Mouse (Mus musculus) liver, adult 2 months (tissue): ENCODE results near the gene Dhx8. TPM values are rescaled to one million over a fixed set of nuclear protein-coding genes. Genes with fewer than 3 reads are reported as not detected.

Source experiments
- DNase-seq: peaks from one replicate; pipeline ENCODE4 v3.0.0-alpha.2; 2011; ENCODE audit warnings: low read depth, low spot score; ENCODE audit errors: extremely low read depth
- H3K27ac ChIP-seq: fragments of 200-500 bp; replicated peaks from 2 replicates; pipeline ENCODE4 v1.5.1; 2012; ENCODE audit warnings: low read depth, mild to moderate bottlenecking, control low read depth, inconsistent platforms, low read length; ENCODE audit not compliant: insufficient read depth
- H3K27me3 ChIP-seq: fragments of 200-500 bp; 2 replicates; pipeline ENCODE4 v1.6.1; 2012; ENCODE audit warnings: mild to moderate bottlenecking, moderate library complexity, low read length, inconsistent platforms; ENCODE audit not compliant: control insufficient read depth, insufficient read depth
- H3K36me3 ChIP-seq: fragments of 200-500 bp; 2 replicates; pipeline ENCODE4 v1.6.1; 2012; ENCODE audit warnings: low read length, inconsistent platforms; ENCODE audit not compliant: control insufficient read depth, insufficient read depth
- H3K4me1 ChIP-seq: fragments of 200-500 bp; 2 replicates; pipeline ENCODE4 v1.6.1; 2011; ENCODE audit warnings: low read length; ENCODE audit not compliant: control insufficient read depth, insufficient read depth
- H3K4me3 ChIP-seq: fragments of 200-500 bp; 2 replicates; pipeline ENCODE4 v1.5.1; 2011; ENCODE audit warnings: low read depth, mild to moderate bottlenecking, control low read depth, low read length, moderate library complexity; ENCODE audit not compliant: insufficient read depth
- H3K79me2 ChIP-seq: fragments of 200-500 bp; 2 replicates; pipeline ENCODE4 v1.6.1; 2012; ENCODE audit warnings: inconsistent platforms, mild to moderate bottlenecking, low read length, moderate library complexity; ENCODE audit not compliant: control insufficient read depth, insufficient read depth
- H3K9ac ChIP-seq: fragments of 200-500 bp; 2 replicates; pipeline ENCODE4 v1.6.1; 2012; ENCODE audit warnings: low read depth, mild to moderate bottlenecking, control low read depth, inconsistent platforms, low read length
- CTCF ChIP-seq: fragments of 200-500 bp; IDR thresholded peaks from 2 replicates; pipeline ENCODE4 v1.5.1; 2011; ENCODE audit warnings: low read depth, low read length, control low read depth
- POLR2A ChIP-seq: fragments of 200-500 bp; IDR thresholded peaks from 2 replicates; pipeline ENCODE4 v1.6.1; 2011; ENCODE audit warnings: low read length, control low read depth; ENCODE audit not compliant: insufficient read depth; ENCODE audit errors: extremely low read depth
- WGBS: fragments of 180-500 bp; shearing (Covaris S2); methylation state at CpG from one replicate; pipeline ENCODE4 v1.1.7; 2018; 5-methylcytosine and 5-hydroxymethylcytosine counted together
- polyA plus RNA-seq: library from polyadenylated mRNA; depleted of rRNA; stranded (reverse); fragments of >200 nt; gene quantifications from 2 replicates; pipeline ENCODE4 v1.2.3, GENCODE M21; 2012
- total RNA-seq: library from RNA; depleted of rRNA; stranded (reverse); fragments of >200 nt; gene quantifications from 2 replicates; pipeline ENCODE4 v1.2.3, GENCODE M21; 2014

Gene Dhx8
- total and polyA plus RNA-seq, 2 experiments: 5.5 to 7.7 TPM

- 45% methylated on average over 10 of the region's 10 CpGs for WGBS
- Histone ChIP-seq H3K79me2 (no peaks in the 10 kb centered on the region), H3K27ac (peak overlapping the region; percentile 91), H3K27me3 (no peaks in the 10 kb centered on the region), H3K4me1 (peaks cover 31% of the 10 kb centered on the region), H3K4me3 (no peak overlapping the region), H3K36me3 (no peaks in the 10 kb centered on the region), H3K9ac (peak overlapping the region; percentile 53)
- peak; percentile 99 for DNase-seq
- TF ChIP-seq POLR2A: no peak
- no peak for TF ChIP-seq CTCF
Measured at GRCm38 (mm10) chr11:101706764-101707448, 25.8 kb upstream of the Dhx8 start.

GRCm38 (mm10) chr11:101708482-101708881 is 24.2 kb upstream of the Dhx8 start:
- Histone ChIP-seq H3K4me3 (no peak overlapping the region), H3K9ac (no peak overlapping the region), H3K4me1 (peaks cover 36% of the 10 kb centered on the region), H3K27ac (no peak overlapping the region), H3K36me3 (no peaks in the 10 kb centered on the region), H3K27me3 (no peaks in the 10 kb centered on the region), H3K79me2 (no peaks in the 10 kb centered on the region)
- DNase-seq: no peak
- WGBS: 66% methylated on average over 5 of the region's 5 CpGs
- TF ChIP-seq POLR2A: no peak
- TF ChIP-seq CTCF: no peak

GRCm38 (mm10) chr11:101712811-101713210 is 19.9 kb upstream of the Dhx8 start:
- Histone ChIP-seq H3K79me2 (no peaks in the 10 kb centered on the region), H3K9ac (no peak overlapping the region; the same call in 1 of the 2 replicates), H3K4me1 (peaks cover 20% of the 10 kb centered on the region), H3K27ac (peak overlapping the region; percentile 97), H3K36me3 (no peaks in the 10 kb centered on the region), H3K4me3 (no peak overlapping the region), H3K27me3 (no peaks in the 10 kb centered on the region)
- TF ChIP-seq CTCF (no peak), POLR2A (no peak)
- 19% methylated on average over 9 of the region's 9 CpGs for WGBS
- peak; percentile 95 for DNase-seq

- DNase-seq: peak; percentile 99
- H3K79me2 ChIP-seq: no peaks in the 10 kb centered on the region
- H3K9ac ChIP-seq: peak overlapping the region; percentile 40; the same call in 1 of the 2 replicates
- WGBS: 22% methylated on average over 7 of the region's 7 CpGs
- no peaks in the 10 kb centered on the region for H3K27me3 ChIP-seq
- no peaks in the 10 kb centered on the region for H3K36me3 ChIP-seq
- no peak for TF ChIP-seq CTCF
- TF ChIP-seq POLR2A: no peak
- peaks cover 14% of the 10 kb centered on the region for H3K4me1 ChIP-seq
- peak overlapping the region; percentile 98 for H3K27ac ChIP-seq
- H3K4me3 ChIP-seq: no peak overlapping the region
Measured at GRCm38 (mm10) chr11:101714012-101714411, 18.7 kb upstream of the Dhx8 start.

GRCm38 (mm10) chr11:101718324-101718723 is 14.4 kb upstream of the Dhx8 start:
- TF ChIP-seq CTCF (no peak), POLR2A (no peak)
- no peak for DNase-seq
- 52% methylated on average over 4 of the region's 4 CpGs for WGBS

GRCm38 (mm10) chr11:101719986-101720520 is 12.7 kb upstream of the Dhx8 start:
- DNase-seq: no peak
- Histone ChIP-seq H3K9ac (no peak overlapping the region), H3K27me3 (no peaks in the 10 kb centered on the region), H3K79me2 (no peaks in the 10 kb centered on the region), H3K27ac (no peak overlapping the region), H3K36me3 (no peaks in the 10 kb centered on the region), H3K4me1 (no peaks in the 10 kb centered on the region), H3K4me3 (no peak overlapping the region)
- 75% methylated on average over 21 of the region's 21 CpGs for WGBS
- TF ChIP-seq CTCF (no peak), POLR2A (no peak)

More at GRCm38 (mm10) chr11:101718324-101718723, 14.4 kb upstream of the Dhx8 start:
- no peaks in the 10 kb centered on the region for H3K79me2 ChIP-seq
- no peak overlapping the region for H3K9ac ChIP-seq
- H3K27me3 ChIP-seq: no peaks in the 10 kb centered on the region
- peaks cover 5% of the 10 kb centered on the region for H3K4me1 ChIP-seq
- H3K36me3 ChIP-seq: no peaks in the 10 kb centered on the region
- no peak overlapping the region for H3K4me3 ChIP-seq
- H3K27ac ChIP-seq: no peak overlapping the region
